Mouse (Mus musculus): Measurements from ENCODE around the gene Senp7.

GRCm38 (mm10) chr16:56116155-56116554 is 68.0 kb downstream of the Senp7 start:
- TF ChIP-seq POLR2A (IDR thresholded peaks at IDR 0.05; ENCODE audit: borderline replicate concordance, low read depth, low read length), result no peak
- TF ChIP-seq CTCF (IDR thresholded peaks at IDR 0.05; ENCODE audit: low read depth, low read length), result no peak

Measured in bone marrow macrophage, adult 2 months (primary cell).